Mouse (Mus musculus): ENCODE data around the gene Serpinb9. TPM values are rescaled to one million over a fixed set of nuclear protein-coding genes. Genes with fewer than 3 reads are reported as not detected.

The Serpinb9 gene
- total RNA-seq, 2 experiments from 2014 or later: 5.7 to 7.0 TPM

Other genes starting within 250 kb of the Serpinb9 start
- gene Mylk4, start 219.3 kb upstream of the Serpinb9 start, total RNA-seq (2021): not detected
- gene Wrnip1, start 201.2 kb upstream of the Serpinb9 start, total RNA-seq (2021): 10 to 100 TPM; 64.3 to 70.0 TPM
- gene D930007J09Rik, start 200.4 kb upstream of the Serpinb9 start, total RNA-seq (2021): 1 to 10 TPM in 1 of 2 experiments, not detected in 1; 1.4 TPM
- 1 to 10 TPM; 4.9 to 6.4 TPM for gene Serpinb1a, start 152.1 kb upstream of the Serpinb9 start, total RNA-seq (2021)
- gene Serpinb1c, start 105.0 kb upstream of the Serpinb9 start, total RNA-seq (2021): not detected
- gene Serpinb6b, start 38.0 kb upstream of the Serpinb9 start, total RNA-seq (2021): 1 to 10 TPM in 1 of 2 experiments, under 1 TPM in 1; 0.89 to 1.5 TPM
- not detected for gene Serpinb9b, start 24.2 kb downstream of the Serpinb9 start, total RNA-seq (2021)
- 1 to 10 TPM; 1.2 to 1.9 TPM for gene Serpinb1b, start 75.3 kb downstream of the Serpinb9 start, total RNA-seq (2021)
- gene Serpinb9c, start 156.5 kb downstream of the Serpinb9 start, total RNA-seq (2021): not detected
- gene Serpinb9d, start 189.7 kb downstream of the Serpinb9 start, total RNA-seq (2021): not detected
- gene Serpinb9e, start 246.4 kb downstream of the Serpinb9 start, total RNA-seq (2021): not detected